Mouse (Mus musculus): Measurements from ENCODE around the gene Cfap52. TPM values are rescaled to one million over a fixed set of nuclear protein-coding genes. Genes with fewer than 3 reads are reported as not detected.

Cfap52 gene
- total RNA-seq, 2 experiments from 2014 or later, result 1.6 to 4.2 TPM

Other genes starting within 250 kb of the Cfap52 start
- gene Glp2r, start 194.5 kb downstream of the Cfap52 start, total RNA-seq (2021), result 1 to 10 TPM in 1 of 2 experiments, under 1 TPM in 1; 0.88 to 1.6 TPM
- gene Gsg1l2, start 191.0 kb downstream of the Cfap52 start, total RNA-seq (2021), result not detected
- gene Dhrs7c, start 167.5 kb downstream of the Cfap52 start, total RNA-seq (2021), result 1 to 10 TPM in 1 of 2 experiments, under 1 TPM in 1; 0.48 to 1.5 TPM
- 1 to 10 TPM; 3.2 to 4.8 TPM for gene Usp43, start 43.5 kb downstream of the Cfap52 start, total RNA-seq (2021)
- gene Stx8, start 542 bp upstream of the Cfap52 start, total RNA-seq (2021), result 10 to 100 TPM; 29.0 to 36.6 TPM

Measured in layer of hippocampus, postnatal 14 days (tissue).